Comparison of ENCODE assay signal across 8 mouse cellular contexts in genomic region chr2:59612733-59613473, GRCm38 (mm10). TPM values are rescaled to one million over a fixed set of nuclear protein-coding genes. Genes with fewer than 3 reads are reported as not detected.
DNase-seq lines count a peak whose midpoint lies in the region; ATAC-seq and TF ChIP-seq lines count a peak whose summit lies in the region.

No protein-coding gene starts in this region.

- no peak for ATAC-seq in embryonic facial prominence, embryonic 13.5 days (ENCODE audit: insufficient number of reproducible peaks, insufficient read depth, low FRiP score, low TSS enrichment, low read depth)
- peak; percentile 27 for ATAC-seq in megakaryocyte progenitor cell, adult 5-6 weeks (replicated peaks; ENCODE audit: poor library complexity)

- H3K4me2 ChIP-seq in embryonic facial prominence, embryonic 13.5 days, result peak overlapping the region; percentile 86

- intact Hi-C loops in left cerebral cortex, adult 2 months (cut with DNase I), result loop anchor here (2.0 to 5.0 kb wide), 2 partner anchors 71 to 132 kb away; no protein-coding TSS in a partner anchor

- H3K27me3 ChIP-seq in embryonic facial prominence, embryonic 13.5 days, result no peaks in the 10 kb centered on the region

- H3K9ac ChIP-seq in embryonic facial prominence, embryonic 13.5 days, result peak overlapping the region; percentile 94

- WGBS in embryonic facial prominence, embryonic 13.5 days, result 0% methylated on average over 33 of the region's 33 CpGs

- H3K9me3 ChIP-seq in embryonic facial prominence, embryonic 13.5 days, result no peaks in the 10 kb centered on the region

- peaks cover 64% of the 10 kb centered on the region for H3K4me1 ChIP-seq in embryonic facial prominence, embryonic 13.5 days

- no peaks in the 10 kb centered on the region for H3K36me3 ChIP-seq in embryonic facial prominence, embryonic 13.5 days

- peak overlapping the region; percentile 91 for H3K4me3 ChIP-seq in embryonic facial prominence, embryonic 13.5 days
- peak overlapping the region; percentile 74 for H3K4me3 ChIP-seq in left cerebral cortex, adult 2 months

- H3K27ac ChIP-seq in embryonic facial prominence, embryonic 13.5 days, result peak overlapping the region; percentile 96
- peak overlapping the region; percentile 89; the same call in 1 of the 2 replicates for H3K27ac ChIP-seq in left cerebral cortex, adult 2 months

- no peak; the same call in 1 of the 2 replicates for TF ChIP-seq CTCF in left cerebral cortex, adult 2 months (IDR thresholded peaks at IDR 0.05)

- DNase-seq in adrenal gland, adult (ENCODE audit: inconsistent age in 2 of 2, low spot score in 1 of 2), result peak; percentile 43 to 85
- no peak for DNase-seq in adrenal gland, adult 8-10 months
- peak; percentile 56 for DNase-seq in adipocyte (ENCODE audit: low spot score)
- DNase-seq in heart, postnatal 4 days, result peak; percentile 48
- DNase-seq in left cerebral cortex, adult 2 months (ENCODE audit: extremely low spot score in 1 of 2, low spot score in 2 of 2), result peak; percentile 18 to 24
- DNase-seq in thymus, postnatal 0 days (ENCODE audit: low spot score), result peak; percentile 3

RNA-seq across cellular contexts. Expression of gene Tanc1, which starts 1.1 kb away (rescaled TPM):
- 10 to 100 TPM; 17.4 to 31.0 (median 23.9) TPM for total RNA-seq in adrenal gland, adult 8-10 months (2022)
- polyA plus RNA-seq in embryonic facial prominence, embryonic 13.5 days (2015; fragmentation: Nextera tagmentation; extraction: Ambion mirVana), result 39.4 and 42.6 TPM in 2 replicates
- 10 to 100 TPM; 42.5 to 42.8 TPM for total RNA-seq in heart, postnatal 4 days (2021)
- total RNA-seq in left cerebral cortex, adult 2 months (2021), result 10 to 100 TPM; 26.3 to 32.3 TPM
- total RNA-seq in megakaryocyte progenitor cell, adult 5-6 weeks (2015), result 5.4 and 7.4 TPM in 2 replicates
- 5.1 and 6.1 TPM in 2 replicates for total RNA-seq in megakaryocyte progenitor cell, adult 5-6 weeks (2017)
- polyA plus RNA-seq in thymus, postnatal 0 days (2015; fragmentation: Nextera tagmentation; extraction: Ambion mirVana), result 2.0 and 3.3 TPM in 2 replicates
